Mouse (Mus musculus) thymus, adult 2 months (tissue): ENCODE data around the gene Atp1b2.

Experiments used
- CTCF ChIP-seq: fragments of 200-500 bp; IDR thresholded peaks from 2 replicates; pipeline ENCODE4 v1.5.1; 2012; ENCODE audit warnings: mild to moderate bottlenecking, control low read depth, low read length, moderate library complexity, borderline replicate concordance; ENCODE audit not compliant: control insufficient read depth, poor library complexity, insufficient read depth; ENCODE audit errors: extremely low read depth
- POLR2A ChIP-seq: fragments of 200-500 bp; IDR thresholded peaks from 2 replicates; pipeline ENCODE4 v1.6.1; 2012; ENCODE audit warnings: mild to moderate bottlenecking, low read length, control low read depth, moderate library complexity; ENCODE audit not compliant: control insufficient read depth, poor library complexity, insufficient read depth; ENCODE audit errors: extremely low read depth

- no peak for TF ChIP-seq CTCF
- TF ChIP-seq POLR2A: no peak
Measured at GRCm38 (mm10) chr11:69608525-69608924, 2.8 kb upstream of the Atp1b2 start.
